Comparison of ENCODE assay signal across 18 mouse cellular contexts in genomic region chr7:26878581-26878980, GRCm38 (mm10). TPM values are rescaled to one million over a fixed set of nuclear protein-coding genes. Genes with fewer than 3 reads are reported as not detected.
"Had no signal": no experiment of that assay in that cellular context is flagged by ENCODE, and none has a peak within 500 bp of the region (broad histone marks: within the 10 kb centered on the region; RNA-seq: fewer than 3 reads in every experiment).

No protein-coding gene starts in this region.

RNA-seq across cellular contexts. Expression of gene Cyp2a5, which starts 43.5 kb away (rescaled TPM):
- total RNA-seq: common myeloid progenitor, adult 5-6 weeks; gastrocnemius, adult 18-20 months; gastrocnemius, adult 2 months; gastrocnemius, postnatal 10 days; gastrocnemius, postnatal 14 days; gastrocnemius, postnatal 25 days; gastrocnemius, postnatal 36 days; gastrocnemius, postnatal 4 days; granulocyte monocyte progenitor cell, adult 5-6 weeks; heart, adult 2 months had no signal
- polyA plus RNA-seq: embryonic facial prominence, embryonic 10.5 days; embryonic facial prominence, embryonic 11.5 days; embryonic facial prominence, embryonic 12.5 days; erythroblast, embryonic 14.5 days; forebrain, embryonic 10.5 days; forebrain, embryonic 11.5 days; forebrain, embryonic 12.5 days; forebrain, embryonic 13.5 days had no signal
